11 mouse cellular contexts compared by ENCODE assay signal in genomic region chr10:60245635-60246034, GRCm38 (mm10).
"Had no signal": no experiment of that assay in that cellular context is flagged by ENCODE, and none has a peak within 500 bp of the region (broad histone marks: within the 10 kb centered on the region; RNA-seq: fewer than 3 reads in every experiment).

No protein-coding gene starts in this region.

- H3K9ac ChIP-seq: kidney, embryonic 15.5 days; limb, embryonic 12.5 days; limb, embryonic 15.5 days; liver, embryonic 14.5 days; liver, postnatal 0 days; lung, embryonic 14.5 days; midbrain, embryonic 12.5 days; neural tube, embryonic 12.5 days; neural tube, embryonic 15.5 days had no signal

- H3K4me2 ChIP-seq: kidney, embryonic 15.5 days; limb, embryonic 12.5 days; limb, embryonic 15.5 days; liver, embryonic 11.5 days; lung, embryonic 14.5 days; midbrain, embryonic 12.5 days; neural tube, embryonic 12.5 days; neural tube, embryonic 15.5 days had no signal

- H3K4me3 ChIP-seq: kidney, embryonic 15.5 days; limb, embryonic 12.5 days; limb, embryonic 15.5 days; midbrain, embryonic 12.5 days; neural tube, embryonic 12.5 days; neural tube, embryonic 15.5 days had no signal

- H3K36me3 ChIP-seq: kidney, embryonic 15.5 days; limb, embryonic 12.5 days; limb, embryonic 15.5 days; midbrain, embryonic 12.5 days; neural tube, embryonic 12.5 days; neural tube, embryonic 15.5 days had no signal

- H3K9me3 ChIP-seq: limb, embryonic 12.5 days; limb, embryonic 15.5 days; neural tube, embryonic 12.5 days; neural tube, embryonic 15.5 days had no signal

- H3K4me1 ChIP-seq: limb, embryonic 12.5 days; midbrain, embryonic 12.5 days; neural tube, embryonic 12.5 days had no signal

- H3K27ac ChIP-seq: kidney, embryonic 15.5 days; limb, embryonic 12.5 days; limb, embryonic 15.5 days; liver, embryonic 14.5 days; macrophage; midbrain, embryonic 12.5 days; neural tube, embryonic 12.5 days; neural tube, embryonic 15.5 days had no signal

- H3K27me3 ChIP-seq: kidney, embryonic 15.5 days; limb, embryonic 12.5 days; limb, embryonic 15.5 days; midbrain, embryonic 12.5 days; neural tube, embryonic 12.5 days; neural tube, embryonic 15.5 days had no signal
